Mouse (Mus musculus): ENCODE measurements at regions not wholly inside any gene's neighbourhood (a gene's known extent, or its start where the extent isn't known, plus 50 kb on each side); places are given as distances from the start of the nearest gene placed in this dataset.

- no peaks in the 10 kb centered on the region for H3K36me3 ChIP-seq (replicated peaks; ENCODE audit: low read length)
- TF ChIP-seq GATA1 (IDR thresholded peaks at IDR 0.05; ENCODE audit: borderline replicate concordance, low read length) (no peak), FLI1 (IDR thresholded peaks at IDR 0.05; ENCODE audit: low read length) (no peak)
- H3K4me3 ChIP-seq (replicated peaks): no peak overlapping the region
- H3K27me3 ChIP-seq (replicated peaks): no peaks in the 10 kb centered on the region
- H3K4me1 ChIP-seq: no peaks in the 10 kb centered on the region
- peaks cover 40% of the 10 kb centered on the region for H3K9me3 ChIP-seq
Measured at GRCm38 (mm10) chr3:149171766-149172165, 181.4 kb upstream of the Adgrl2 start.

- no peak for TF ChIP-seq FLI1 (IDR thresholded peaks at IDR 0.05; ENCODE audit: low read length)
- no peak for TF ChIP-seq GATA1 (IDR thresholded peaks at IDR 0.05; ENCODE audit: borderline replicate concordance, low read length)
- Histone ChIP-seq H3K36me3 (replicated peaks; ENCODE audit: low read length) (no peaks in the 10 kb centered on the region), H3K9me3 (peaks cover 49% of the 10 kb centered on the region), H3K27me3 (replicated peaks) (no peaks in the 10 kb centered on the region), H3K4me1 (no peaks in the 10 kb centered on the region), H3K4me3 (replicated peaks) (no peak overlapping the region)
Measured at GRCm38 (mm10) chr3:149170191-149170590, 179.8 kb upstream of the Adgrl2 start.

GRCm38 (mm10) chr3:149169442-149169841 is 179.1 kb upstream of the Adgrl2 start:
- Histone ChIP-seq H3K9me3 (peaks cover 41% of the 10 kb centered on the region), H3K4me3 (replicated peaks) (no peak overlapping the region), H3K4me1 (no peaks in the 10 kb centered on the region), H3K36me3 (replicated peaks; ENCODE audit: low read length) (no peaks in the 10 kb centered on the region), H3K27me3 (replicated peaks) (no peaks in the 10 kb centered on the region)
- TF ChIP-seq GATA1 (IDR thresholded peaks at IDR 0.05; ENCODE audit: borderline replicate concordance, low read length) (no peak), FLI1 (IDR thresholded peaks at IDR 0.05; ENCODE audit: low read length) (no peak)

DNA sequence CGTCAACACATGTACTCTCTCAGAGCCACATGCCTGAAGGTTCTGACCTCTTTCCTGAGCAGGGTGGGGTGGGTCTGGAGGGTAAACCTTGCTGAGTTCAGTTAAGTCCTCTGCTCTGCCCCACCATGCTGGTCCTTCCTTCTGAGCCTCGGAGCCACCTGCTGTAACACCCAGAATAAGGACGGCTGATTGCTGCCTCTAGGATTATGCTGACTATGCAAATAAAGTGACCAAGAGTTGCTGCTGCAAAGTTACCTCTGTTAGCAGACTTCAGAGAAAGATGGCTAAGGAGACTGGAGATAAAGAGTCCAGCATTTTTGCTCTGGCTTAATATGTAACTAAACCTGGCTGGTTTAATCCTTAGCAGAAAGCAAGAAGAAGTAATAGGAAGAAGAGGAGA is 177.6 kb upstream of the Adgrl2 start:
- no peak overlapping the region for H3K4me3 ChIP-seq (replicated peaks)
- peaks cover 32% of the 10 kb centered on the region for H3K9me3 ChIP-seq
- TF ChIP-seq FLI1 (IDR thresholded peaks at IDR 0.05; ENCODE audit: low read length) (no peak), GATA1 (IDR thresholded peaks at IDR 0.05; ENCODE audit: borderline replicate concordance, low read length) (no peak)
- no peaks in the 10 kb centered on the region for H3K4me1 ChIP-seq
- H3K27me3 ChIP-seq (replicated peaks): no peaks in the 10 kb centered on the region
- H3K36me3 ChIP-seq (replicated peaks; ENCODE audit: low read length): no peaks in the 10 kb centered on the region

GRCm38 (mm10) chr3:149164804-149165203 is 174.4 kb upstream of the Adgrl2 start:
- Histone ChIP-seq H3K4me1 (no peaks in the 10 kb centered on the region), H3K4me3 (replicated peaks) (no peak overlapping the region), H3K27me3 (replicated peaks) (no peaks in the 10 kb centered on the region), H3K9me3 (peaks cover 27% of the 10 kb centered on the region; the same call in 1 of the 2 replicates), H3K36me3 (replicated peaks; ENCODE audit: low read length) (no peaks in the 10 kb centered on the region)
- TF ChIP-seq GATA1 (IDR thresholded peaks at IDR 0.05; ENCODE audit: borderline replicate concordance, low read length): no peak
- TF ChIP-seq FLI1 (IDR thresholded peaks at IDR 0.05; ENCODE audit: low read length): no peak

DNA sequence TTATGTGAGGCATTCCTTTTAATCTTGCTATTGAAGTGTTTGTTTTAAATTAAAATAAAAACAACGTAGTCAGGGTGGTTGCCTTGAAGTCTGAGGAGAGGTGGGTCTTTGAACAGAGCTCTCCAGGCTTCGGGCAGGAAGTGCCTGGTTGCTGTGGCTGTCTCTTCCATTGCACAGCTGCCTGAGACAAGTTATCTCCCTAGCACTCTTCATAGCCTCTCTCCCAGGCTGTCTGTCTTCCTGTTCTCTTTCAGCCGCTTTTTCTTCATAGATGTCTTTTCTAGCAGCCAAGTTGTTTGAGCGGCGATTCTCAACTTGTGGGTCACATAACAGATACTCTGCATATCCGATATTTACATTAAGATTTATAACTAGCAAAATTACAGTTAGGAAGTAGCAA is 173.2 kb upstream of the Adgrl2 start:
- no peaks in the 10 kb centered on the region for H3K4me1 ChIP-seq
- no peak overlapping the region for H3K4me3 ChIP-seq (replicated peaks)
- H3K9me3 ChIP-seq: peaks cover 18% of the 10 kb centered on the region; the same call in 1 of the 2 replicates
- TF ChIP-seq FLI1 (IDR thresholded peaks at IDR 0.05; ENCODE audit: low read length) (no peak), GATA1 (IDR thresholded peaks at IDR 0.05; ENCODE audit: borderline replicate concordance, low read length) (no peak)
- H3K36me3 ChIP-seq (replicated peaks; ENCODE audit: low read length): no peaks in the 10 kb centered on the region
- H3K27me3 ChIP-seq (replicated peaks): no peaks in the 10 kb centered on the region

- H3K36me3 ChIP-seq (replicated peaks; ENCODE audit: low read length): no peaks in the 10 kb centered on the region
- H3K27me3 ChIP-seq (replicated peaks): no peaks in the 10 kb centered on the region
- H3K9me3 ChIP-seq: peaks cover 22% of the 10 kb centered on the region
- TF ChIP-seq FLI1 (IDR thresholded peaks at IDR 0.05; ENCODE audit: low read length) (no peak), GATA1 (IDR thresholded peaks at IDR 0.05; ENCODE audit: borderline replicate concordance, low read length) (no peak)
- no peak overlapping the region for H3K4me3 ChIP-seq (replicated peaks)
- no peaks in the 10 kb centered on the region for H3K4me1 ChIP-seq
Measured at GRCm38 (mm10) chr3:149160833-149161232, 170.5 kb upstream of the Adgrl2 start.

GRCm38 (mm10) chr3:149157381-149157780 is 167.0 kb upstream of the Adgrl2 start:
- H3K27me3 ChIP-seq (replicated peaks): no peaks in the 10 kb centered on the region
- no peaks in the 10 kb centered on the region for H3K4me1 ChIP-seq
- H3K4me3 ChIP-seq (replicated peaks): no peak overlapping the region
- no peak for TF ChIP-seq FLI1 (IDR thresholded peaks at IDR 0.05; ENCODE audit: low read length)
- no peak for TF ChIP-seq GATA1 (IDR thresholded peaks at IDR 0.05; ENCODE audit: borderline replicate concordance, low read length)
- H3K36me3 ChIP-seq (replicated peaks; ENCODE audit: low read length): no peaks in the 10 kb centered on the region
- H3K9me3 ChIP-seq: peaks cover 17% of the 10 kb centered on the region

GRCm38 (mm10) chr3:149152312-149152711 is 162.0 kb upstream of the Adgrl2 start:
- TF ChIP-seq FLI1 (IDR thresholded peaks at IDR 0.05; ENCODE audit: low read length): no peak
- TF ChIP-seq GATA1 (IDR thresholded peaks at IDR 0.05; ENCODE audit: borderline replicate concordance, low read length): no peak
- Histone ChIP-seq H3K4me3 (replicated peaks) (no peak overlapping the region), H3K36me3 (replicated peaks; ENCODE audit: low read length) (no peaks in the 10 kb centered on the region), H3K4me1 (no peaks in the 10 kb centered on the region), H3K9me3 (peaks cover 21% of the 10 kb centered on the region), H3K27me3 (replicated peaks) (no peaks in the 10 kb centered on the region)

- H3K4me3 ChIP-seq (replicated peaks): no peak overlapping the region
- H3K27me3 ChIP-seq (replicated peaks): no peaks in the 10 kb centered on the region
- no peaks in the 10 kb centered on the region for H3K36me3 ChIP-seq (replicated peaks; ENCODE audit: low read length)
- H3K4me1 ChIP-seq: no peaks in the 10 kb centered on the region
- peaks cover 16% of the 10 kb centered on the region for H3K9me3 ChIP-seq
- no peak for TF ChIP-seq FLI1 (IDR thresholded peaks at IDR 0.05; ENCODE audit: low read length)
- TF ChIP-seq GATA1 (IDR thresholded peaks at IDR 0.05; ENCODE audit: borderline replicate concordance, low read length): no peak
Measured at GRCm38 (mm10) chr3:149150796-149151195, 160.4 kb upstream of the Adgrl2 start.

GRCm38 (mm10) chr3:149148608-149149007 is 158.3 kb upstream of the Adgrl2 start:
- H3K4me3 ChIP-seq (replicated peaks): no peak overlapping the region
- H3K9me3 ChIP-seq: peaks cover 22% of the 10 kb centered on the region
- H3K27me3 ChIP-seq (replicated peaks): no peaks in the 10 kb centered on the region
- H3K4me1 ChIP-seq: no peaks in the 10 kb centered on the region
- no peak for TF ChIP-seq FLI1 (IDR thresholded peaks at IDR 0.05; ENCODE audit: low read length)
- no peak for TF ChIP-seq GATA1 (IDR thresholded peaks at IDR 0.05; ENCODE audit: borderline replicate concordance, low read length)
- H3K36me3 ChIP-seq (replicated peaks; ENCODE audit: low read length): no peaks in the 10 kb centered on the region

All from megakaryocyte, embryonic 14.5 days (primary cell).